Mouse (Mus musculus) C2C12 (cell line): ENCODE data around the gene Lpin3.

Experiments used
- CTCF ChIP-seq: IDR thresholded peaks from one replicate; pipeline ENCODE4 v1.5.1; 2011; ENCODE audit not compliant: control insufficient read depth, insufficient read depth, insufficient read length
- MYOD1 ChIP-seq: IDR thresholded peaks from one replicate; pipeline ENCODE4 v1.6.1; 2011; ENCODE audit warnings: low read depth; ENCODE audit not compliant: control insufficient read depth, insufficient read length

- no peak for TF ChIP-seq CTCF
- no peak for TF ChIP-seq MYOD1
Observed at GRCm38 (mm10) chr2:160911558-160912201, 31.2 kb downstream of the Lpin3 start.
